ENCODE assay signal across 15 mouse cellular contexts in the genomic region with DNA sequence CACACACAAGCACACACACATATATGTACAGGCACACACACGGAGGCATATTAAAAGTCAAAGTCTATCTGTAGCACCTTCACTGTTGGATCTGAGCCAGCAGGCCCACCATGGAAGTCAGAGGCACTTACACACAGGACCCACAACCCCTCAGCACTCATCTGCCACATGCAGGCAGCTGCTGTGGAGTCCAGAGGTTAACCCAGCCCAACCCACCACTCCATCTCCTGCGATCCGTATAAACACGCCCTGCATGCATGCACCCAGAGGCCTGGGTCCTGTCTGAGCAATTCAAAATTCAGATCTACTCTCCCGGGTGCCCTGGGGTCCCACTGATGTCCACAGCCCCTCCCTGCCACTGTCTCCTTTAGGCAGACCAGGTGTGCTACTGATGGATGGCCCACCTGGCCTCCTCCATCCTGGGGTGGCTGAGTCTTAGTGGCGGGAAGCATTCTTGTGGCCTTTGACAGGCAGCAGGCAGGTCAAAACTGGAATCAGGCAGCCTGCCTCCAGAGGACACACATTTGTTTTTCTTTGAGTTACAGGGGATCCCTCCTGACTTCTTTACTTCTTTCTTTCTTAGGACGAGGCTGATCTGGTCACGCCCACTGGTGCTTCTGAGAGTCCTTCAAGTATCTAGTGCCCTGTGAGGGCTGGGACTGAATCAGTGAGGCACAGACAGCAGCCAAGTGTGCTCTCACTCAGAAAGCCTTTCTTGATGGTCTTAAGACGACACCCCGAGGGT.
DNase-seq lines count a peak whose midpoint lies in the region; ATAC-seq and TF ChIP-seq lines count a peak whose summit lies in the region.
"Had no signal": no experiment of that assay in that cellular context is flagged by ENCODE, and none has a peak within 500 bp of the region (broad histone marks: within the 10 kb centered on the region; RNA-seq: fewer than 3 reads in every experiment).

No protein-coding gene starts in this region.

- no peak overlapping the region for H3K4me3 ChIP-seq in hindbrain, embryonic 10.5 days
- H3K4me3 ChIP-seq in hindbrain, embryonic 13.5 days: no peak overlapping the region
- H3K4me3 ChIP-seq in limb, embryonic 11.5 days (ENCODE audit: low read depth, low read length): no peak overlapping the region
- H3K4me3 ChIP-seq: kidney, embryonic 15.5 days; liver, embryonic 12.5 days; neural tube, embryonic 13.5 days had no signal

- 59% methylated on average over 10 of the region's 10 CpGs for WGBS in hindbrain, embryonic 10.5 days
- 65% methylated on average over 10 of the region's 10 CpGs for WGBS in hindbrain, embryonic 13.5 days
- WGBS in limb, embryonic 11.5 days: 49% methylated on average over 10 of the region's 10 CpGs

- peaks cover 22% of the 10 kb centered on the region for H3K4me1 ChIP-seq in hindbrain, embryonic 10.5 days (replicated peaks)
- peaks cover 12% of the 10 kb centered on the region for H3K4me1 ChIP-seq in hindbrain, embryonic 13.5 days (replicated peaks)
- H3K4me1 ChIP-seq in limb, embryonic 11.5 days (ENCODE audit: control insufficient read depth, insufficient read depth, low read length): no peaks in the 10 kb centered on the region
- H3K4me1 ChIP-seq: liver, embryonic 12.5 days had no signal

- DNase-seq in hindbrain, embryonic 10.5 days (ENCODE audit: low spot score): no peak
- peak; percentile 76 for DNase-seq in ES-CJ7 (ENCODE audit: low read depth, low spot score)
- DNase-seq in brain, embryonic 14.5 days (ENCODE audit: low read depth): peak; percentile 32
- DNase-seq in limb, embryonic 11.5 days (ENCODE audit: low spot score): peak; percentile 35
- no peak for DNase-seq in adrenal gland, postnatal 10 days
- DNase-seq in layer of hippocampus, postnatal 10 days (ENCODE audit: low spot score in 2 of 2): no peak
- DNase-seq: cerebellum, adult 18-20 months; gastrocnemius, postnatal 25 days; lung, postnatal 14 days; retina, postnatal 1 day had no signal

- H3K36me3 ChIP-seq in hindbrain, embryonic 10.5 days: no peaks in the 10 kb centered on the region
- no peaks in the 10 kb centered on the region; the same call in 1 of the 2 replicates for H3K36me3 ChIP-seq in hindbrain, embryonic 13.5 days
- H3K36me3 ChIP-seq in limb, embryonic 11.5 days (ENCODE audit: control insufficient read depth, insufficient read depth, low read length): no peaks in the 10 kb centered on the region
- H3K36me3 ChIP-seq: kidney, embryonic 15.5 days; liver, embryonic 12.5 days had no signal

- 0 out of 2 replicates have a peak, but pooled peaks cover 4% of the 10 kb centered on the region for H3K9me3 ChIP-seq in hindbrain, embryonic 10.5 days
- peaks cover 6% of the 10 kb centered on the region; the same call in 1 of the 2 replicates for H3K9me3 ChIP-seq in hindbrain, embryonic 13.5 days
- H3K9me3 ChIP-seq in limb, embryonic 11.5 days (ENCODE audit: control insufficient read depth, low read length): no peaks in the 10 kb centered on the region
- H3K9me3 ChIP-seq: kidney, embryonic 15.5 days; liver, embryonic 12.5 days had no signal

- ATAC-seq in hindbrain, embryonic 13.5 days (ENCODE audit: low FRiP score): no peak
- ATAC-seq in limb, embryonic 11.5 days (ENCODE audit: insufficient number of reproducible peaks, low FRiP score, low TSS enrichment, low read depth): no peak
- ATAC-seq: liver, embryonic 12.5 days had no signal

- H3K27me3 ChIP-seq in hindbrain, embryonic 10.5 days (ENCODE audit: insufficient read depth, poor library complexity, severe bottlenecking): no peaks in the 10 kb centered on the region
- H3K27me3 ChIP-seq in hindbrain, embryonic 13.5 days: 0 out of 2 replicates have a peak, but pooled peaks cover 3% of the 10 kb centered on the region
- H3K27me3 ChIP-seq in limb, embryonic 11.5 days (ENCODE audit: control insufficient read depth, insufficient read depth, low read length): no peaks in the 10 kb centered on the region
- H3K27me3 ChIP-seq: liver, embryonic 12.5 days; neural tube, embryonic 13.5 days had no signal

- no peak overlapping the region for H3K9ac ChIP-seq in hindbrain, embryonic 13.5 days
- H3K9ac ChIP-seq in limb, embryonic 11.5 days (ENCODE audit: low read length): no peak overlapping the region
- H3K9ac ChIP-seq: hindbrain, embryonic 14.5 days; kidney, embryonic 15.5 days; liver, embryonic 12.5 days; neural tube, embryonic 13.5 days had no signal

- TF ChIP-seq CTCF in brain, embryonic 14.5 days (IDR thresholded peaks at IDR 0.05; ENCODE audit: borderline replicate concordance, extremely low read depth, insufficient read depth, insufficient read length): no peak

- H3K4me2 ChIP-seq in hindbrain, embryonic 13.5 days: no peak overlapping the region
- H3K4me2 ChIP-seq in limb, embryonic 11.5 days (ENCODE audit: low read depth, severe bottlenecking): no peak overlapping the region
- H3K4me2 ChIP-seq: hindbrain, embryonic 14.5 days; kidney, embryonic 15.5 days; liver, embryonic 12.5 days; neural tube, embryonic 13.5 days had no signal

- no peak for TF ChIP-seq POLR2A in brain, embryonic 14.5 days (IDR thresholded peaks at IDR 0.05; ENCODE audit: borderline replicate concordance, extremely low read depth, insufficient read depth, insufficient read length, poor library complexity, severe bottlenecking)

- H3K27ac ChIP-seq in hindbrain, embryonic 10.5 days: peak overlapping the region; percentile 62
- no peak overlapping the region for H3K27ac ChIP-seq in hindbrain, embryonic 13.5 days
- H3K27ac ChIP-seq in limb, embryonic 11.5 days (replicated peaks; ENCODE audit: low read depth, low read length): no peak overlapping the region
- H3K27ac ChIP-seq: hindbrain, embryonic 14.5 days; kidney, embryonic 15.5 days; liver, embryonic 12.5 days; neural tube, embryonic 13.5 days had no signal

Comparison
In these comparisons a context has a peak if more than half of its experiments do, and no peak if none do; other contexts are left out.
1. DNase-seq: peak in ES-CJ7 (single experiment), brain, embryonic 14.5 days (single experiment) and limb, embryonic 11.5 days (single experiment); none in hindbrain, embryonic 10.5 days (single experiment), adrenal gland, postnatal 10 days (single experiment) and layer of hippocampus, postnatal 10 days (0 of 2).